Mouse (Mus musculus): Measurements from ENCODE around the gene Ryr2.

The Ryr2 gene

DNA sequence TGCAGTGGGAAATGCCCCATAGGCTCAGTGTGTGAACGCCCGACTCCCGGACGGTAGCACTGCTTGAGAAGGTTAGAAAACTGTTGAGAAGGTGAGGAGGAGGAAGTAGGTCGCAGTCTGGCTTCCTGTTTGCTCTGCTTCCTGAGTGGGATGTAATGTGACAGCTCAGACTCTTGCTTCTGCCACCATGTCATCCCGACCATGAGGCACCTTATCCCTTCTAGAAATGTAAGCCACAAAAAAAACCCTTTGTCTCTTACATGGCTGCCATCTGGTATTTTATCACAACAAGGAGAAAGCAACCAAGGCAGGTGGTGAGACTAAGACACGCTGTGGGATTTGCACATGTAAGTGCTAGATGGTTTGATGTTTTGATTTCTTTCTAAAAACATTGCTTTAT is 12.2 kb downstream of the Ryr2 start:
- DNase-seq (ENCODE audit: low spot score), result no peak

DNA sequence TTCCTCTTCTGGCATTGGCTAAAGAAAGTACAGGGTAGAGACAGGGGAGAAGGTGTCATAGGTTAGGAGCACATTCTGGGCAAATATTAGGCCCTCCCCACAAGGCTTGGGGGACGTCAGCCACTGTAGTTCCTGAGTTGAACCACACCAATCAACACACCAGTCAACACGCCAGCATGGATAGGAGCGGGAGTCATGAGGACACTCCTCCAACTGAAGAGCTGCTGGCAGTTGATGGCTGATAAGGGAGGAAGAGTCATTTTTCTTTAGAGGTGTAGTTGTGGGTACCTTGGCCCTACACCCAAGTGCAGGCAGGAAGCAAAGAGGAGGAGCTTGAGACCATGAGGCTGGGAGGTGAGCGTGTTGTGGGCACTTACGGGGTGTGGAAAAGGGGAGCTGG is 13.6 kb downstream of the Ryr2 start:
- DNase-seq (ENCODE audit: low spot score), result no peak

DNA sequence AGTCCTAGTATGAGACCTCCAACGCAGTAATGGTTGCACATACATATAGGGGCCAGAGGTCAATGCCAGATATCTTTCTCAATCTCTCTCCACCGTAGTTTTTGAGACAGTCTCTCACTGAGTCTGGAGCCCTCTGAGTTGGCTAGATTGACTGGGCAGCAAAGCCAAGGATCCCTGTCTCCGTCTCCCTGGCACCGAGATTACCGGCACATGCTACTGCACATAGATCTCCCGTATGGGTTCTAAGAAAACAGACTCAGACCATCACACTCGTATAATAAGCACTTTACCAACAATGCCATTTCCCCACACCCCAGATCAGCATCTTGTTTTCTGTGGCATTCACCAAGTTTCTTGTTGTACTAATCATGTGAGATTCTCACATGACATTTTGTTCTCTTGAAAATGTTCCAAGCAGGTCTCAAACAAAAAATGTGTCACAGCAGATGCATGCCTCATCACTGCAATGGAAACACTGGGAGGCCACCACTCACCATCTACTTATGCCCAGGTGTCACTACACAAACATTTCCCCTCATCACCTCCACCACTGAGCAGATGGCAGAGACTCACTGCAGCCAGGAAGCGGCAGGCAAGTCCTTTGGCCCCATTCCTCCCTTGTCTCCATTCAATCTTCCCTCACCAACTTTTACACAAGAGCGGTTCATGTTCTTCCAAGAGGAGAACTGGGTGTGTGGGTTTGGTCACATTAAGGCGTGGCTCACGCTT is 14.2 kb downstream of the Ryr2 start:
- DNase-seq (ENCODE audit: low spot score), result no peak

DNA sequence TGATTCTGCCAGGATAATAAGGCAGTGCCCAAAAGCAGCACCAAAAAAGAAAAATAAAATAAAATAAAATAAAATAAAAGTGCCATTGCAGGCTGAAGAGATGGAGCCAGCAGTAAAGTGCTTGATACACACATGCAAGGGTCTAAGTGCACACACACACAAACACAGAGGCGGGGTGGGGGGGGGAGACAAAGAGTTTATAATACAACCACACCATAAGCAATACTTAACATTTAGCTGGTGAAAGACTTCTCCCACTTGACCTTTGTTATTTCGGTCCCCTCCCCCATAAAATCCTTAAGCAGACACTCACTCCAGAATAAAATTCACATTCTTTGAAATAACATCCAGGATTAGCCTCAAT is 22.7 kb downstream of the Ryr2 start:
- DNase-seq (ENCODE audit: low spot score), result no peak

DNA sequence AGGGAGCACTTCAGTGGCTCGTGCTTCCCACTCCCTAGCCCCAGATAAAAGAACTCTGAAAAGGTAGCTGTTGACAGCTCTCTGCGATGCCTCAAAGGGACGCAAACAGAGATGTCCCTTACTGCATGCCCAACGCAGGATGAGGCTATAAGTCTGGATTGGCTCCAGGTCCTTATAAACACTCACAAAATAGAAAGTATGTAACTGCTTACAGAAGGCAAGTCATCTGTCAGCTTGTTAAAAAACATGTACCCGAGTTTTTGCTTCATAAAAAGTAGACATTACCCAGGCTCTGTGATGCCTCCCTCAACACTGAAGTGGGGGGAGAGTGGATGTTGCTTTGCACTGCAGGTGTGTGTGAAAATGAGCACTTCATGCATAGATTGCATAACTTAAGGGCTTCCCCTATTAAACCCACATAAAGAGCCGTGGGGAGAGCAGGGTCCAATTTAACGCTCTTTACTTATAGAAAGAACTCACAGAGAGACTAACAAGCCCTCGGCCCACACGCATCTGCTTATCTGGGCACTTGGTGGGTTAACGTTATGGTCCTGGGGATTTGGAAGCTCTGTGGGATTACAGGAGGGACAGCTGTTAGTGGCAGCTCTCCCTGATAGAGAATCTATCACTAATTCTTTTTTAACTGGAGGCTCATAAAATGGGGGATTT is 23.2 kb downstream of the Ryr2 start:
- DNase-seq (ENCODE audit: low spot score), result no peak

DNA sequence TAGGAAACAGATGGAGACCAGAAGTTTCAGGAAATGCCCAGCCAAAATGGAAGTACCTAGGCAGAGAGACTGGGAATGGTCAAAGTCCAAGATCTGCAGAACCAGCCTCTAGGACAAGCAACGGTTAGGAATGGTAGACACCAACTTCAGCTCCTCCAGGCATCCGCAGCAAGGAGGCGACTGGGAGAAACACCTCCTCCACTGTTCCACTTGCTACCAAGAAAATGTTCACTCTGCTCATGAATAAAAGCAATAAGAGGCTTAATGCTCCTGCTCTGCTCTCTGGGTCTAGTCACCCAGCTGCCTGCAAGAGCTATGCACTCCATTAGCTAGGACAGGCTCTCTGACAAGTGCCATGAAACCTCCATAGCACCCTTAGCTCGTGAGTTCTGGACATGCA is 26.2 kb downstream of the Ryr2 start:
- DNase-seq (ENCODE audit: low spot score), result no peak

DNA sequence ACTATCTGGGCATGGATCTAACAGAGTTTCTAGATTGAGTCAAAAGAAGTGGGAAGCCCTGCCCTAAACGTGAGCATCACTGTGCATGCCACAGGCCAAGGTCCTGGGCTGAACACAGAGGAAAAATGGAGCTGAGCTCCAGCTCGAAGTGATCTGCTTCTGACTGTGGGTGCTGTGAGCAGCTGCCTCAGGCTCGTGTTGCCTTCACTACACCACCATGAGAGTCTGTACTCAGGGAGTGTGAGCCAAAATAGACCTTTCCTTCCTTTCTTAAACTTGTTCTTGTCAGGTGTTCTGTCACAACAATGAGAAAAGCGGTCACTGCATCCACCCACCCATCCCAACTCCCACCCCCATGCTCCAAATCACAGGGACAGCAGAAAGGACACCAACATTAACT is 27.2 kb downstream of the Ryr2 start:
- DNase-seq (ENCODE audit: low spot score), result no peak

DNA sequence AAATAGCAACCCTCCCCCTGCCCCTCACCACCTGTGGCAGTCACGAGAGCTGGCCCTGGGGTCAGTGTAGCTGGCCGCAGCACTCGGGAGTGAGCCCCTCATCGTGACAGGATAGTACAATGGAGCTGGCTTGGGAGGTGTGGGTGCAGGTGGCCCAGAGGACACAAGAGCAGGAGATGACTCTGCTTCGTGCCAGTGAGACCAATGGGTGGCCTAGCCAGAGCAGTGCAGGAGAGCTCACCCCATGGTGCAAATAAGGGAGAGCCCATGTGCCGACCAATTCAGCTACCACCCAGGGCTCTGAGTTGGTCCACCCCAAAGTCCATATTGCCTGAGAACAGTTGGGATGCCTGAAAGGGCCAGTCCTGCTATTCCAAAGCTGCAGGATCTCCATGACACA is 31.8 kb downstream of the Ryr2 start:
- DNase-seq (ENCODE audit: low spot score), result no peak

DNA sequence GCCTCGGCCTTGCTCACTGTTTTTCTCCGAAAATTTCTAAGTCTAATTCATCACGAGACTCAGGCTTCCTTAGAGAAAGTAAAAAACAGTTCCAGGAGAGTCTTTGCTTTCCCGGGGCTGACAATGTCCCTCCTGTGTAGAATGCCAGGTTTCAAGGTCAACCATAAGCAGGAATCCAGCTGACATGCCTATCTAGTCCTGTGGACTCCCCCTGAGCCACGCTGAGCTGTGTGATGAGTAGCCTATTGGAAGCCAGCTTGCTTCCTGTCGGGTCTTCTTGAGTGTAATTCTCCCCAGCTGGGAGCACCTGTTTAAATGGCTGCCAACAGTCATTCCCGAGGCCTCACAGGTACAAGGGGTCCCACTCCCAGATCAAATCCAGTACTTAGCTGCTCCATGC is 34.2 kb downstream of the Ryr2 start:
- DNase-seq (ENCODE audit: low spot score), result no peak

DNA sequence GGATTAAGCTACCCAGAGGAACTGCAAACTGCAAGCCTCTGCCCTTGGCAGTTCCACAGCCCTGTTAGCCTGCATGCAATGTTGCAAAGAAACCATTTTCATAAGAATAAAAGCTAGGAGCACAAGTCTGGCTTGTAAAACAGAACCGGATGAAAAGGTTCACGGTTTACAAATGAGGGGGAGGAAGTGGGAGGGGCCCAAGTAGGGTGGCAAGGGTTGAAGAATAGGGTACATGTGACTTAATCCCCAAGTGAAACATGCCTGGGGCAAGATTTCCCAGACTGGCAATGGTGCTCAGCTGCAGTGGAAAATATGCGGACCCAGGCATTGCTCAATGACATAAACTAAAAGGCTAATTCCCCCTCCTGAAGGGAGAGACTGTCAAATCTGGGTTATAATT is 34.6 kb downstream of the Ryr2 start:
- DNase-seq (ENCODE audit: low spot score), result no peak

DNA sequence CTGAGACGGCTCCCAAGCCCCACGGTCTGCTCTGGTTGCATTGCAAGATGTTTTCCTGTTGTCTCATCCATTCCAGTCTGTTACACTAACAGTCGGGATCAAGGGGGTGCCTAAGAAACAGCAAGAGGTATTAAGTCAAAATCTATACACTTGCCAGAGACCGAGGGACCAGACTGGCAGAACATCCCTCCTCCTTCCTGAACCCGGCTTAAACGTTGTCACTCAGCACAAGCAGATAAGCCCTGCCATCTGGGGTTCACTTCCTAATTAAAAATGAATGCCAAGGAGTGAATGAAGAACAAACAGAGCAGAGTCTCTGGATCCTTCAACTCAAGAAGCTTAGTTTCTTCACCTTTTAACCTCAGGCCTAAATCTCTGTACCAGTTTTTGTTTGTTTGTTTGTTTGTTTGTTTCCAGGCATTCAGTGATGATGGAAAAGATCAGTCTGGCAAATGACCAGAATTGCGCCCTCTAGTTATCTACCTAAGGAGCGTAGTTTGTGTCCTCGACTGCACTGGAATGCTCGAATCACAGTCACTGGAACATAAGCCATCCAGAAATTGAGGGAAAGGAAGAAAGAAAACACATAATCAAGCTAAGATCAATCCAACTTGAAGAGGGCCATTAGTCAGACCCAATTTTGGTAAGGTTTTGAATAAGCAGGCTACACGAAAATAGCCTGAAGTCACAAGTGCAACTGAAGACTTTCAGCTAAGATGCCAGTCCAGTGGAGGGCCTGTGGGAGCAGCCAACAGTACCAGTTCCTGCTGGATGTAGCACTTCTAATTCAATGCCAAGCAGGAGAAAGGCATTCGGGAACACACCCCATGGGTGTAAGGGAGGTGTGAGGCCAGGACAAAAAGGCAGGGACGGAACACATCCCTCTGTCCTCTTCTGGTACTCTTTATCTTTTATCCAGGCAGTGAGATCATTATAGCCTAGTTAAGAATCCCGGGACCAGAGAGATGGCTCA is 36.3 kb downstream of the Ryr2 start:
- no peak for DNase-seq (ENCODE audit: low spot score)

DNA sequence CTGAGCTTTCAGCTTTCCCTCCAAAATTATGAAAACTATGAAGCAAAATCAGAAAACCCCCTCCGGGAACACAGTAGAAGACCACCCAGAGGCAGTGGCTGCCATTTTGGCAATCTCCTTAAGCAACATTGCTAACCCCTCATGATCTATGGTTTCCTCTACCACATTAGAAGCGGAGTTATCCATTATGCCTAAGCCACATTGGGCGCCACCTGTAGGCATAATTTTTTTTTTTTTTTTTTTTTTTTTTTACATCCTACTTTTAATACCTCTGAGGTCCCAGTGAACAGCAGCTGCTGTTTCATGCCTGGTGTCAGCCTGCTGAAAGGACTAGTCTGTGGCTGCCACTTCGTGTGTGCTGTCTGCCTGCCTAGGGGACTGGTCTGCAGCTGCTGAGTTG is 42.2 kb downstream of the Ryr2 start:
- DNase-seq (ENCODE audit: low spot score), result no peak

DNA sequence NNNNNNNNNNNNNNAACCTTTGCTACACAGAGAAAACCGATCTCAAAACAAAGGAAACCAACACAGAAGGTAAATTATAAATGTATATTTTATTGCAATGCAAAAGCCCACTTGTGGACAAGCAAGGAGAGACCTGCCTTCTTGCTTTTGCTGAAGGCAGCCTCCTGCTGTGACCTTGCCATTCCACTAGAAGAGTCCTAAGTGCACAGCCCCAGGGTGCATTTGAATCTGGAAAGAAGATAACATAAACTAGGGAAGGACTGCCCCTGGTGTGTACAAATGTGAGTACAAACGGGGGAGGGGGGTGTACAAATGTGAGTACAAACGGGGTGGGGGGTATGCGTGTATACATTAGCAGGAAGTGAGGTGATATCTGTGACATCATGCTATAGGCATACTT is 43.2 kb downstream of the Ryr2 start:
- no peak for DNase-seq (ENCODE audit: low spot score)

DNA sequence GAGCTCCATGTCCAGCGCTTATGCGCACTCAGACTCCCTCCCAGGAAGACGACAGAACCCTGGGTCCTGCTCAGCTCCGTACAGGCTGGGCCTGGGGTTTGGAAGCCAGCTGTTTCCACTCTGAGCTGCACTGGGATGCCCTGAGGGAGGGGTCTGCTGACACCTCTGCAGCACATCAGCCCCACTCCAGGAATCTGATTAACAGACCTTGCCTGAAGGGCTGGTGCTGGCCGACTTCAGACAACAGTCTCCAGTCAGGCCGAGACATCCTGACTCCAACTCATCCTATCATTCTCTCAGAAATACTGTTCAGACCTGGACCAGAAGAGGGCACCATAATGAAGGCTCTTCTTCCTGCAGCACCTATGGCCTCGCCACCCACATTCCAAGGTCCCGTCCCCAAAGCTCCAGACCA is 49.4 kb downstream of the Ryr2 start:
- DNase-seq (ENCODE audit: low spot score), result no peak

DNA sequence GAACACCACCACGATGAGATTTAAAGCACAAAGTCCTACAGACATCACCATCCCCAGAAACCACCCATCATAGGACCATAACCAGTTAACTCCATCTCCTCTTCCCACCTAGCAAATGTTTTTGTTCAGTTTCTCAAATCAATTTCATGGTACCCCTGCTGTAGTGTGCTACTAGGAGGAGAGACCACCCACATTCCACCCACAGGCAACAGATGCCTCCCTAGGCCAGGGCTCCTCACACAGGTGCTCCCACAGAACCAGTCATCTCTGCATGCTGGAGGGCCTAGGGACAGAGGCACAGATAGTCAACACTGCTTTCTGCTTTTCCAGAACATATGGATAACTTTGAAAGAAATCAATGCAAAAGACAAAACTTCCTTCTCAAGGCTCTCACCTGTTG is 50.8 kb downstream of the Ryr2 start:
- DNase-seq (ENCODE audit: low spot score), result no peak

DNA sequence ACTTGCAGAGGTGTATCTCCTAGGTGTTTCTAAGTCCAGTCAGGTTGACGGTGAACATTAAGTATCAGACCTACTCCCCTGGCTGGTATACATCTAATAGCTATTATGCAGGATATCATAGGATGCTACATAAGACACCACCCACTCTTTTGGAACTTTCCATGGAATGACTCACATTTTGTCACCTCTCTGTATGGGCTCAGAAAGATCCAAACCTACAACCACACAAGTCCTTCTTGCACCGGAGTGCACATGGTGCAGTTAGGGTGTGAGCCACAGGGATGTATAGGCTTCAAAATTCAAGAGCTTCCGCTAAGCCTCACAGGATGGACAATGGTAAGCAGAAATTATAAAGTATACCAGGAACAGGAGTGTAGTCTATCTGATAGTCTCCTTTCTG is 52.8 kb downstream of the Ryr2 start:
- DNase-seq (ENCODE audit: low spot score), result no peak

DNA sequence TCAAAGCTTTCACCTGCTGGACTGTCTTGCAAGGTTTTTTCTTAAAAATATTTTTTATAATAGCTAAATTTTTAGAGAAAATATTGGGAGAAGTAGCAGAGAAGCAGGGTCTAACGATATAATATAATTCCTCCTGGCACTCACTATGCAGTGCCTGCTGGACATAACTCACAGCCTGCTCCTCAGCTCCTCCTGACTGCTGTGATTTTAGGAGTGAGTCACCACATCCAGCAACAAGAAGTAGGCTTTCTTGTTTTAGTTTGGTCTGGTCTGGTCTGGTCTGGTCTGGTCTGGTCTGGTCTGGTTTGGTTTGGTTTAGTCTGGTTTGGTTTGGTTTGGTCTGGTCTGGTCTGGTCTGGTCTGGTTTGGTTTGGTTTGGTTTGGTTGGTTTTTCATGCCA is 55.9 kb downstream of the Ryr2 start:
- DNase-seq (ENCODE audit: low spot score), result no peak

DNA sequence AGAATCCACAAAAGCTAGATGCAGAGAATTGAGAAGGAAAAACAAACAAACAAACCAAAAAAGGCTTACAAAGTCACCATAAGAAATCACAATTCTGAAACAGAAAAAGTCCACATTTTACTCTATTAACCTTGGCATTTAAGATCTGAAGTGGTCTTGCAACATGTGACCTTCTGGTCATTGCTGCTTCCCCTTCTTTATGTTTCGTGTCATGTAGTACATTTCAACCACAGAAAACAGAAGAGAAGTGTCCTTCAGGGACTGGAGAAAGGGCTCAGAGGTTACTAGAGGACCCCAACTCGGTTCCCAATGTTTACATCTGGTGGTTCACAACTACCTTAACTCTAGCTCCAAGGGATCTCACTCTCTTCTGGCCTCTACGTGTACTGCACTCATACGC is 59.7 kb downstream of the Ryr2 start:
- DNase-seq (ENCODE audit: low spot score), result no peak

DNA sequence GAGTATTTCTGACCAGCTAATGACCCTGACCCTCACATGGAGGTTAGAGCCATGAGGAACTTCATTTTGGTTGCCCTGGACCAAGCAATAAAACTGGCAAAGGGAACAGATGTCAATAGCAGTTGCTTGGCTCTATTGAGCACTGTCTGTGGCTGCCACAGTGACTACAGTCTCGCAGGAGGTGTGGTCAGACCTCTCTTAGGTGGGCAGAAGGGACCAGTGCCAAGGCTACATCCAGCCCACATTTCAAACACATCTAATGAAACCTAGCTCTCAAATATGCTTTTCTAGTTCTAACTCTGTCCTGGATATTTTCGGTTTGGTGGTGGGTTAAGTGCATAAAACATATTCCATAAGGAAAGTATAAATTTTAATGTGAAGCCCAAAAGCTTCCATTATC is 62.0 kb downstream of the Ryr2 start:
- no peak for DNase-seq (ENCODE audit: low spot score)

DNA sequence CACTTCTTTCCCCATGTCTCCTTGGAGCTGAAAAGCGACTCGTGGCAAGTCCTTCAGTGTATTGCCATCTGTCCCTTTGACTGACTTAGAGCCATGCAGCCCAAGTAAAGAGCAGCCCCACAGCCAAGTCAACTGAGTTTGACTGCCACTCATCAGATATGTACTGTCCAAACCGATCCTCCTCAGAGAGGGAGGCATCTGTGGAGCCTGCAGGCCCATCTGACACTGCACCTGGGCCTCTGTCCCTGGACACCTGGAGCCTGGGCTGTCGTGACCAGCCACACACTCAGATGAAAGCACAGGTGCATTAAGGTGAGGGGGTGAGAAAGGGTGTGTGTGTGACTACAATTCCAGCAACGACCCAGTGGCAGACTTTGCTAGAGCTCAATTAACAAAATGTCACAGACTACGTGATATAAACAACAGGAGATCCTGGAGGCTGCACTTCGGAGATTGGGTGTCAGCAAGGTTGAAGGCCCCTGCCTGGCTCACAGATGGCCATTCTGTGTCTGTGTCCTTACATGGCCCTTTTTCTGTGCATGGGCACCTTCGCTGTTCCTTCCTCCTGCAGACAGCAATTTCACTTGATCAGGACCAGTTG is 63.8 kb downstream of the Ryr2 start:
- DNase-seq (ENCODE audit: low spot score), result no peak

DNA sequence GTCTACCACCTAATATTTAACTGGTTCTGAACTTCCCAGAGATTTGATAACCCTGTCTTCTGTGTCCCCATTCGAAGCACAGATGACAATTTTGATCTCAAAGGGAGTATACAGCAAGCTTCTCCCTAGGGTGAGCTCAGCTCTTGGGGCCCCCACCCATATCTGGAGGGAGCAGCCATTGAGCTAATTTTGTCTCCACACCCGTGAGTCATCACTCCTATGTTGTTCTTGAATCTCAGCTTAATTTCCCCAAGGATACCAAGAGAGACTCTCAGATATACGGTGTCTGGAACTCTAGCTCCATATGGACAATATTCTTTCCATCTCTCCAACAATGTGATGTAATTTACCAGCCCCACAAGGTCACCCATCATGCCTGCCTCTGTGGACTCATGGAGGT is 66.8 kb downstream of the Ryr2 start:
- no peak for DNase-seq (ENCODE audit: low spot score)

DNA sequence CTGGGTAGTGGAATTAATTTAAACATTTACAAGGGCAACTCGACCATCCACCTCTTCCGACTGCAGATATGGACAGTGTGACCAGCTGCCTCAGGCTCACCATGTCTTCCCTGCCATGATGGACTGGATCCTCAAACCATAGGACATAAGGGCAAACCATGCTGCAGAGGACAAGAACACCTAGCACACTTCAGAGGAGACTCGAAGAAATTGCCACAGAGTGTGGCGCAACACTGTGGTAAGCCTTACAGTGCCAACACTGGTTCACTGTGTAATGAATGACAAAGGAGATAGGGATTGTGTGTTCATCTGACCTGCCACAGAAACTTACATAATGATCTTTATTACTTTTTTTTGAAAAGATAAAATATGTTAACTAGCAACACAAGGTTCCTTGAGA is 68.1 kb downstream of the Ryr2 start:
- no peak for DNase-seq (ENCODE audit: low spot score)

DNA sequence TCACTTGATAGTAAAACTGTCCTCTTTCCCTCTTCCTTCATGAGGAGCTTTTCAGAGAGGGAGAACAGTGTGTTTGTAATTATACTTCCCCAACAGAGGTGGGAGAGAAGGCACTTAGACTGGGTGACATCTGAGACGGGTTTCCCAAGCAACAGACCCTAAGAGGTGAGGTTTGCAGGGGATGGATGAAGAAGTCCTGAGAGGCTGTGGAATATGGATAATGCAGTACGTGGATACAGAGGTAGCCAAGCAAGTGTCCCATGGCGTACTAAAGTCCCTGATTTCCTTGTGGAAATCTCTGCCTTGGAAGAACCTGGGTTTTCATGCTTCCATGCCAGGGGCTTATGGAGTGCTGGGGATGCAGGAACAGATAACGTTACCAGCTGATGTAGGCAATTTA is 69.5 kb downstream of the Ryr2 start:
- DNase-seq (ENCODE audit: low spot score), result no peak
